In genomic region chr10:91313316-91313715, GRCm38 (mm10) we compare ENCODE assay signal across 20 mouse cellular contexts.
A peak's percentile ranks its signal among the peaks of the same experiment; 100 is the strongest.
DNase-seq lines count a peak whose midpoint lies in the region; TF ChIP-seq lines count a peak whose summit lies in the region.
"Had no signal": no experiment of that assay in that cellular context is flagged by ENCODE, and none has a peak within 500 bp of the region (broad histone marks: within the 10 kb centered on the region; RNA-seq: fewer than 3 reads in every experiment).

No protein-coding gene starts in this region.

- DNase-seq in heart, adult 18-20 months = peak; percentile 25 to 37
- no peak for DNase-seq in heart, postnatal 4 days
- DNase-seq in liver, adult 2 months (ENCODE audit: extremely low read depth, low read depth, low spot score) = peak; percentile 97
- no peak for DNase-seq in liver
- peak; percentile 74 for DNase-seq in fat pad, adult 2 months (ENCODE audit: extremely low read depth, low read depth, low spot score)
- DNase-seq in kidney, postnatal 14 days = peak; percentile 63
- no peak for DNase-seq in right cerebral cortex, postnatal 10 days (ENCODE audit: low spot score in 2 of 2)
- DNase-seq: adrenal gland, adult 2 months; B cell, adult 2 months; cerebellum, adult 18-20 months; forebrain, postnatal 0 days; gastrocnemius, postnatal 36 days; thymus, adult 18-20 months had no signal

- TF ChIP-seq CTCF in liver, adult 2 months (IDR thresholded peaks at IDR 0.05; ENCODE audit: low read depth, low read length) = no peak

- WGBS in liver, adult 2 months = 14% methylated on average over 3 of the region's 3 CpGs

- H3K4me1 ChIP-seq in liver, adult 2 months (ENCODE audit: control insufficient read depth, insufficient read depth, low read length) = peaks cover 5% of the 10 kb centered on the region; the same call in 1 of the 2 replicates
- H3K4me1 ChIP-seq: limb, embryonic 12.5 days; liver, embryonic 15.5 days had no signal

- H3K79me2 ChIP-seq in liver, adult 2 months (ENCODE audit: control insufficient read depth, insufficient read depth, low read length) = no peaks in the 10 kb centered on the region

- no peaks in the 10 kb centered on the region for H3K27me3 ChIP-seq in liver, adult 2 months (ENCODE audit: control insufficient read depth, insufficient read depth, low read length)
- H3K27me3 ChIP-seq: CH12.LX; limb, embryonic 12.5 days; liver, embryonic 15.5 days; midbrain, embryonic 13.5 days had no signal

- H3K4me3 ChIP-seq in liver, adult 2 months (ENCODE audit: insufficient read depth, low read depth, low read length) = no peak overlapping the region
- H3K4me3 ChIP-seq: layer of hippocampus, adult 2 months; limb, embryonic 12.5 days; liver, embryonic 15.5 days; midbrain, embryonic 13.5 days had no signal

- H3K27ac ChIP-seq in liver, adult 2 months (replicated peaks; ENCODE audit: insufficient read depth, low read depth, low read length) = no peak overlapping the region
- H3K27ac ChIP-seq: hindbrain, postnatal 0 days; layer of hippocampus, adult 2 months; limb, embryonic 12.5 days; liver, embryonic 15.5 days; midbrain, embryonic 13.5 days had no signal

- no peaks in the 10 kb centered on the region for H3K36me3 ChIP-seq in liver, adult 2 months (ENCODE audit: control insufficient read depth, insufficient read depth, low read length)
- H3K36me3 ChIP-seq: G1E; limb, embryonic 12.5 days; liver, embryonic 15.5 days; midbrain, embryonic 13.5 days had no signal

- no peak overlapping the region for H3K9ac ChIP-seq in liver, adult 2 months (ENCODE audit: low read depth, low read length)
- H3K9ac ChIP-seq: forebrain, postnatal 0 days; limb, embryonic 12.5 days; liver, embryonic 15.5 days; midbrain, embryonic 13.5 days had no signal

- no peak for TF ChIP-seq POLR2A in liver, adult 2 months (IDR thresholded peaks at IDR 0.05; ENCODE audit: extremely low read depth, insufficient read depth, low read length)

Comparison
In these comparisons a context has a peak if more than half of its experiments do, and no peak if none do; other contexts are left out.
1. DNase-seq: peak in heart, adult 18-20 months (2 of 2), liver, adult 2 months (single experiment), fat pad, adult 2 months (single experiment) and kidney, postnatal 14 days (single experiment); none in heart, postnatal 4 days (single experiment), liver (single experiment) and right cerebral cortex, postnatal 10 days (0 of 2).